Mouse (Mus musculus): ENCODE measurements at regions not wholly inside any gene's neighbourhood (a gene's known extent, or its start where the extent isn't known, plus 50 kb on each side); places are given as distances from the start of the nearest gene placed in this dataset.

- Histone ChIP-seq H3K9ac (ENCODE audit: insufficient read depth, low read depth) (no peak overlapping the region), H3K4me2 (ENCODE audit: insufficient read depth, low read depth, poor library complexity, severe bottlenecking) (no peak overlapping the region), H3K27me3 (replicated peaks) (peaks cover 10% of the 10 kb centered on the region), H3K36me3 (replicated peaks in 1 of 2; ENCODE audit: control insufficient read depth in 1 of 2, insufficient read depth in 1 of 2, low read length in 1 of 2) (no peaks in the 10 kb centered on the region), H3K27ac (ENCODE audit: insufficient read depth, low read depth) (no peak overlapping the region), H3K9me3 (replicated peaks; ENCODE audit: low read length) (peaks cover 12% of the 10 kb centered on the region), H3K4me3 (replicated peaks in 1 of 3; ENCODE audit: low read depth in 2 of 3, low read length in 2 of 3, poor library complexity in 1 of 3) (no peak overlapping the region), H3K79me2 (replicated peaks; ENCODE audit: control insufficient read depth, extremely low read depth, insufficient read depth, poor library complexity, severe bottlenecking) (no peaks in the 10 kb centered on the region), H3K4me1 (ENCODE audit: control insufficient read depth in 1 of 2, insufficient read depth in 2 of 2) (no peaks in the 10 kb centered on the region)
- TF ChIP-seq JUND (conservative IDR thresholded peaks at IDR 0.05; ENCODE audit: low read depth, low read length) (no peak), NRF1 (IDR thresholded peaks at IDR 0.05; ENCODE audit: low read depth, low read length) (no peak), PAX5 (IDR thresholded peaks at IDR 0.05; ENCODE audit: low read length) (no peak), UBTF (IDR thresholded peaks at IDR 0.05; ENCODE audit: low read depth, low read length) (no peak)
- in situ Hi-C loops (cut with MboI; ENCODE audit: low pct_ligation_motif_present, low pct_unique_long_range_greater_than_20kb, low sequenced_read_pairs) (loop anchor here (10.0 kb wide), 1 partner anchor 760 kb away; no protein-coding TSS in a partner anchor), dilution Hi-C loops (cut with MboI; ENCODE audit: extremely low pct_ligation_motif_present, extremely low pct_unique_long_range_greater_than_20kb, low sequenced_read_pairs) (no loop called here)
- no peak for DNase-seq (ENCODE audit: extremely low read depth)
Observed at GRCm38 (mm10) chr5:112154650-112155049, 97.7 kb downstream of the Cryba4 start.

DNA sequence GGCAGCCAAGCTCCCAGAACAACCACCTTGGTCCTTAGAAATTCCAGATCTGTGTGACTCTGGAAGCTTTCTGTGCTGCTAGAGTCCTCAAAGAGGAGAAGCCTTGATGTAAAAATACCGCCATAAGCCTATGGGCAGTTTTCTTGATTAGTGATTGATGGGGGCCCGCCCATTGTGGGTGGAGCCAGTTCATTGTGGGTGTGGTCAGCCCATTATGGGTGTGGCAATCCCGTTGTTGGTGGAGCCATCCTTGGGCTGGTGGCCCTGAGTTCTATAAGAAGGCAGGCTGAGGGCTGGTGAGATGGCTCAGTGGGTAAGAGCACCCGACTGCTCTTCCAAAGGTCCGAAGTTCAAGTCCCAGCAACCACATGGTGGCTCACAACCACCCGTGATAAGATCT is 97.3 kb downstream of the Cryba4 start:
- H3K4me2 ChIP-seq (ENCODE audit: insufficient read depth, low read depth, poor library complexity, severe bottlenecking): no peak overlapping the region
- H3K4me3 ChIP-seq (replicated peaks in 1 of 3; ENCODE audit: low read depth in 2 of 3, low read length in 2 of 3, poor library complexity in 1 of 3): no peak overlapping the region
- H3K27me3 ChIP-seq (replicated peaks): peaks cover 10% of the 10 kb centered on the region
- H3K9ac ChIP-seq (ENCODE audit: insufficient read depth, low read depth): no peak overlapping the region
- in situ Hi-C loops (cut with MboI; ENCODE audit: low pct_ligation_motif_present, low pct_unique_long_range_greater_than_20kb, low sequenced_read_pairs) (loop anchor here (10.0 kb wide), 1 partner anchor 760 kb away; no protein-coding TSS in a partner anchor), dilution Hi-C loops (cut with MboI; ENCODE audit: extremely low pct_ligation_motif_present, extremely low pct_unique_long_range_greater_than_20kb, low sequenced_read_pairs) (no loop called here)
- no peaks in the 10 kb centered on the region for H3K79me2 ChIP-seq (replicated peaks; ENCODE audit: control insufficient read depth, extremely low read depth, insufficient read depth, poor library complexity, severe bottlenecking)
- H3K27ac ChIP-seq (ENCODE audit: insufficient read depth, low read depth): no peak overlapping the region
- DNase-seq (ENCODE audit: extremely low read depth): no peak
- TF ChIP-seq RAD21 (IDR thresholded peaks at IDR 0.05; ENCODE audit: low read depth, low read length) (no peak), MAX (IDR thresholded peaks at IDR 0.05; ENCODE audit: low read length) (no peak), USF2 (conservative IDR thresholded peaks at IDR 0.05; ENCODE audit: low read depth, low read length) (no peak), TCF12 (IDR thresholded peaks at IDR 0.05; ENCODE audit: low read depth, low read length) (no peak), EP300 (IDR thresholded peaks at IDR 0.05; ENCODE audit: low read length) (no peak)
- no peaks in the 10 kb centered on the region for H3K4me1 ChIP-seq (ENCODE audit: control insufficient read depth in 1 of 2, insufficient read depth in 2 of 2)
- no peaks in the 10 kb centered on the region for H3K36me3 ChIP-seq (replicated peaks in 1 of 2; ENCODE audit: control insufficient read depth in 1 of 2, insufficient read depth in 1 of 2, low read length in 1 of 2)
- H3K9me3 ChIP-seq (replicated peaks; ENCODE audit: low read length): peaks cover 8% of the 10 kb centered on the region

DNA sequence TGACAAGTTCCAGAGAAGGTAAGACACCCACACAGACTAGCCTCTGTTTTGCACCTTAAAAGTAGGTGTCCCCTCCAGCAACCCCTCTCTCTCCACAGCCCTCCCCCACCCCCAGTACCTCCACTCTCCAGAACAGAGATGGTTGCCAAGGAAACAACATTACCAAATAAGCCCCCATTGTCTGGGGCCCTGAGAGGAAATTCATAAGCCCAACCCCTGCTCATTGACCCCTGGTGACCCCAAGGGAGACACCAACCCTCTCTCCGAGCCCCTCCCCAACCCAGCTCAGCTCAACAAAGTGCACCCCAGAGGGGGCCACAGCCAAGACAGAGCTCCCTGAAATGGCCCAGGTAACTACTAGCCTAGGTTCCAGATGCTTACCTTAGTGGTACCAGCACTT is 96.3 kb downstream of the Cryba4 start:
- in situ Hi-C loops (cut with MboI; ENCODE audit: low pct_ligation_motif_present, low pct_unique_long_range_greater_than_20kb, low sequenced_read_pairs) (loop anchor here (10.0 kb wide), 1 partner anchor 761 kb away; no protein-coding TSS in a partner anchor), dilution Hi-C loops (cut with MboI; ENCODE audit: extremely low pct_ligation_motif_present, extremely low pct_unique_long_range_greater_than_20kb, low sequenced_read_pairs) (no loop called here)
- peaks cover 10% of the 10 kb centered on the region for H3K27me3 ChIP-seq (replicated peaks)
- no peak overlapping the region for H3K4me3 ChIP-seq (replicated peaks in 1 of 3; ENCODE audit: low read depth in 2 of 3, low read length in 2 of 3, poor library complexity in 1 of 3)
- H3K27ac ChIP-seq (ENCODE audit: insufficient read depth, low read depth): no peak overlapping the region
- no peaks in the 10 kb centered on the region for H3K36me3 ChIP-seq (replicated peaks in 1 of 2; ENCODE audit: control insufficient read depth in 1 of 2, insufficient read depth in 1 of 2, low read length in 1 of 2)
- no peak for DNase-seq (ENCODE audit: extremely low read depth)
- H3K4me2 ChIP-seq (ENCODE audit: insufficient read depth, low read depth, poor library complexity, severe bottlenecking): no peak overlapping the region
- no peak for TF ChIP-seq USF2 (conservative IDR thresholded peaks at IDR 0.05; ENCODE audit: low read depth, low read length)
- H3K9me3 ChIP-seq (replicated peaks; ENCODE audit: low read length): peaks cover 4% of the 10 kb centered on the region
- no peaks in the 10 kb centered on the region for H3K4me1 ChIP-seq (ENCODE audit: control insufficient read depth in 1 of 2, insufficient read depth in 2 of 2)
- no peaks in the 10 kb centered on the region for H3K79me2 ChIP-seq (replicated peaks; ENCODE audit: control insufficient read depth, extremely low read depth, insufficient read depth, poor library complexity, severe bottlenecking)
- H3K9ac ChIP-seq (ENCODE audit: insufficient read depth, low read depth): no peak overlapping the region

Measured in CH12.LX (cell line).